Mouse (Mus musculus): Measurements from ENCODE around the gene Tas1r1.

Gene Tas1r1

GRCm38 (mm10) chr4:151994228-151995171, 43.9 kb downstream of the Tas1r1 start:
- POLR2A ChIA-PET, result interaction anchor here in 2 of 4 experiments (0.8 to 4.8 kb wide), 6 partner anchors 11 to 28 kb away, joined by 3 to 45 read pairs (median 3); partner anchors contain the start of gene Klhl21 (in 2 of the 2)
- CTCF ChIA-PET, result interaction anchor here (0.5 to 1.5 kb wide), 8 partner anchors 14 to 1300 kb away, joined by 3 to 4 read pairs (median 3); partner anchors contain the start of genes Klhl21 (in 1 of the 4) and Tas1r1 (in 1 of the 4)

- POLR2A ChIA-PET, result interaction anchor here in 2 of 4 experiments (0.6 to 5.3 kb wide), 9 partner anchors 10 to 146 kb away, joined by 3 to 45 read pairs (median 4); partner anchors contain the start of gene Klhl21 (in 2 of the 2)
These were observed 45.3 kb downstream of the Tas1r1 start for GRCm38 (mm10) chr4:151993035-151993434.

GRCm38 (mm10) chr4:151992091-151992490, 46.3 kb downstream of the Tas1r1 start:
- POLR2A ChIA-PET, result interaction anchor here in 2 of 4 experiments (0.6 to 5.3 kb wide), 9 partner anchors 9 to 1950 kb away, joined by 3 to 42 read pairs (median 4); partner anchors contain the start of gene Klhl21 (in 2 of the 2)
- CTCF ChIA-PET, result interaction anchor here in 1 of 4 experiments (1.2 to 1.5 kb wide), 2 partner anchors 12 to 15 kb away, joined by 4 to 6 read pairs; no protein-coding TSS in a partner anchor

More at GRCm38 (mm10) chr4:151993035-151993434, 45.3 kb downstream of the Tas1r1 start:
- CTCF ChIA-PET, result interaction anchor here in 3 of 4 experiments (0.7 to 1.5 kb wide), 4 partner anchors 12 to 161 kb away, joined by 3 to 6 read pairs (median 3); no protein-coding TSS in a partner anchor

- CTCF ChIA-PET, result interaction anchor here (0.5 to 2.5 kb wide), 18 partner anchors 8 to 199 kb away, joined by 3 to 13 read pairs (median 4); partner anchors contain the start of gene Nol9 (in 2 of the 4)
These were observed 49.3 kb downstream of the Tas1r1 start for GRCm38 (mm10) chr4:151989110-151989488.

GRCm38 (mm10) chr4:151988342-151989109, 49.8 kb downstream of the Tas1r1 start, which contains the start of gene Thap3:
Gene Thap3, minus strand, starts transcription at chr4:151988997.
- CTCF ChIA-PET, result interaction anchor here (0.5 to 2.5 kb wide), 18 partner anchors 8 to 199 kb away, joined by 3 to 13 read pairs (median 4); partner anchors contain the start of gene Nol9 (in 2 of the 4)

More at GRCm38 (mm10) chr4:151989110-151989488, 49.3 kb downstream of the Tas1r1 start:
- POLR2A ChIA-PET, result interaction anchor here in 3 of 4 experiments (0.6 to 5.3 kb wide), 18 partner anchors 8 to 488 kb away, joined by 3 to 42 read pairs (median 4); partner anchors contain the start of genes Klhl21 (in 3 of the 3), Nol9 (in 2 of the 3), Tas1r1 (in 2 of the 3) and Zbtb48 (in 2 of the 3)

GRCm38 (mm10) chr4:151988014-151988341, 50.4 kb downstream of the Tas1r1 start:
- CTCF ChIA-PET, result interaction anchor here in 1 of 4 experiments (0.6 to 1.1 kb wide), 2 partner anchors 15 to 68 kb away, joined by 3 read pairs; no protein-coding TSS in a partner anchor
- POLR2A ChIA-PET, result interaction anchor here in 3 of 4 experiments (0.7 to 5.3 kb wide), 10 partner anchors 8 to 337 kb away, joined by 3 to 42 read pairs (median 4); partner anchors contain the start of genes Klhl21 (in 2 of the 3), Phf13 (in 1 of the 3) and Rpl22 (in 1 of the 3)

More at GRCm38 (mm10) chr4:151988342-151989109, 49.8 kb downstream of the Tas1r1 start, which contains the start of gene Thap3:
- POLR2A ChIA-PET, result interaction anchor here in 3 of 4 experiments (0.6 to 5.3 kb wide), 19 partner anchors 8 to 323 kb away, joined by 3 to 42 read pairs (median 4); partner anchors contain the start of genes Klhl21 (in 3 of the 3), Nol9 (in 2 of the 3), Tas1r1 (in 2 of the 3) and Zbtb48 (in 2 of the 3)

- CTCF ChIA-PET, result interaction anchor here in 3 of 4 experiments (0.6 to 2.6 kb wide), 10 partner anchors 9 to 857 kb away, joined by 3 to 8 read pairs (median 4); partner anchors contain the start of gene Dnajc11 (in 1 of the 3)
- POLR2A ChIA-PET, result interaction anchor here in 2 of 4 experiments (0.8 to 1.9 kb wide), 8 partner anchors 13 to 115 kb away, joined by 3 to 7 read pairs (median 4); partner anchors contain the start of genes Klhl21 (in 1 of the 2) and Zbtb48 (in 1 of the 2)
These were observed 51.7 kb downstream of the Tas1r1 start for GRCm38 (mm10) chr4:151986650-151987049.

GRCm38 (mm10) chr4:151985886-151986285, 52.5 kb downstream of the Tas1r1 start:
- CTCF ChIA-PET, result interaction anchor here in 3 of 4 experiments (0.6 to 2.6 kb wide), 8 partner anchors 8 to 168 kb away, joined by 3 to 8 read pairs (median 4); partner anchors contain the start of gene Dnajc11 (in 1 of the 3)
- POLR2A ChIA-PET, result interaction anchor here in 3 of 4 experiments (0.6 to 1.7 kb wide), 6 partner anchors 12 to 103 kb away, joined by 3 to 7 read pairs (median 4); partner anchors contain the start of genes Klhl21 (in 2 of the 3) and Zbtb48 (in 1 of the 3)

GRCm38 (mm10) chr4:151983560-151983959, 54.8 kb downstream of the Tas1r1 start:
- ChIA-PET POLR2A (interaction anchor here (0.6 to 2.5 kb wide), 30 partner anchors 8 to 508 kb away, joined by 3 to 10 read pairs (median 4); partner anchors contain the start of genes Phf13 (in 3 of the 4), Klhl21 (in 2 of the 4), Espn (in 1 of the 4) and Tas1r1 (in 1 of the 4)), CTCF (interaction anchor here (0.5 to 4.4 kb wide), 18 partner anchors 9 to 642 kb away, joined by 3 to 47 read pairs (median 4); partner anchors contain the start of genes Dnajc11 (in 1 of the 4), Phf13 (in 1 of the 4), Rnf207 (in 1 of the 4) and Zbtb48 (in 1 of the 4))

- POLR2A ChIA-PET, result interaction anchor here (0.6 to 2.5 kb wide), 26 partner anchors 8 to 225 kb away, joined by 3 to 10 read pairs (median 4); partner anchors contain the start of genes Phf13 (in 3 of the 4), Klhl21 (in 2 of the 4), Tas1r1 (in 1 of the 4) and Zbtb48 (in 1 of the 4)
- CTCF ChIA-PET, result interaction anchor here (0.5 to 4.4 kb wide), 17 partner anchors 9 to 1333 kb away, joined by 3 to 47 read pairs (median 4); partner anchors contain the start of genes Dnajc11 (in 1 of the 4), Phf13 (in 1 of the 4), Rnf207 (in 1 of the 4) and Zbtb48 (in 1 of the 4)
These were observed 55.3 kb downstream of the Tas1r1 start for GRCm38 (mm10) chr4:151983043-151983442.

- CTCF ChIA-PET, result interaction anchor here (0.6 to 4.4 kb wide), 62 partner anchors 8 to 267 kb away, joined by 3 to 47 read pairs (median 4); partner anchors contain the start of genes Klhl21 (in 3 of the 4), Nol9 (in 2 of the 4), Tas1r1 (in 2 of the 4) and Dnajc11 (in 1 of the 4)
- POLR2A ChIA-PET, result interaction anchor here (0.7 to 2.4 kb wide), 27 partner anchors 7 to 78 kb away, joined by 3 to 11 read pairs (median 4); partner anchors contain the start of genes Klhl21 (in 3 of the 4), Nol9 (in 2 of the 4), Phf13 (in 2 of the 4) and Zbtb48 (in 2 of the 4)
These were observed 57.0 kb downstream of the Tas1r1 start for GRCm38 (mm10) chr4:151981363-151981762.

- POLR2A ChIA-PET, result interaction anchor here (1.0 to 2.4 kb wide), 21 partner anchors 8 to 62 kb away, joined by 3 to 11 read pairs (median 5); partner anchors contain the start of genes Klhl21 (in 3 of the 4), Nol9 (in 2 of the 4), Tas1r1 (in 2 of the 4) and Zbtb48 (in 2 of the 4)
- CTCF ChIA-PET, result interaction anchor here (0.6 to 4.4 kb wide), 57 partner anchors 8 to 206 kb away, joined by 3 to 47 read pairs (median 4); partner anchors contain the start of genes Thap3 (in 3 of the 4), Nol9 (in 2 of the 4), Phf13 (in 2 of the 4) and Tas1r1 (in 2 of the 4)
These were observed 57.7 kb downstream of the Tas1r1 start for GRCm38 (mm10) chr4:151980699-151981098.
